Mouse (Mus musculus): ENCODE measurements at regions not wholly inside any gene's neighbourhood (a gene's known extent, or its start where the extent isn't known, plus 50 kb on each side); places are given as distances from the start of the nearest gene placed in this dataset.

DNA sequence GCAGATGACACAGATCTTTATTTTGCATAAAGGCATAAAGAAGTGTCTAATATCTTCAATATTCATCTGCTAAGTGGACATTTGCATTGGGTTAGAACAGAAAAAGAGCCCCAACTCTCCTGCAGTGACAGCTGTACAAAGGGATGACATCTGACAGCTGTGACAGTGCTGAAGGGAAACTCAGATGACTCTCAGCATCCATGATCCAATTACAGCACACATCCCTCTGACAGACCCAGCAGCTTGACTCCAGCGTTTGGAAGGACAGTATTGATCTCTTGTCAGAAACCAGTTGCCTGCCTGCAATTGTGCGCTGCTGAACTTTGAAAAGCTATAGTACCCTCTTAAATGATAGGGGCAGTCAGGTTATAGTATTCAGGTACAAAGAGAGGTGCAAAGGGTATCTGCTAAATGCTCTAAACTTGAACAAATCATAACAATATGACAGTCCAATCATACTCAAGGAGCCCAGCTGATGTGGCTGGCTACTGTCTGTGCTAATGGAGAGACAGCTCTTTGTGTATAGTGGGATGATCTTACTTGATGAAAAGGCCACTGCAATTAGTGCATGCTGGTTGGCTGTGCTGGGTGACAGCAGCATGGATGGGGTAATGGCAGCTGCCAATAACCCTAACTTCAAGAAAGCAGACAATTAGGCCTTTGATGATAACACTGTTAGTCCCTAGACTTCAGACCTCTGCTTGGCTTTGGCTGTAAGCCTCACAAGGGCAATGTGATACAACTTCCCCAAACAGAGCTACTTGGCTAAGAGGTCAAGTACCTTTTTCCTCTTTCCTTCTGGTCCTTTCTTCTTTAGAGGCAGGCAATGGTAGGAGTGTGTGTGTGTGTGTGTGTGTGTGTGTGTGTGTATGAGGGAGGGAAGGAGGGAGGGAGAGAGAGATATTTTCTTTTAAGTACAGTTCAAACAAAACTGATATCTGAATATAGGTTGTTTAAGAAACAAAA, 662.9 kb downstream of the Nr4a2 start:
- no peak overlapping the region for H3K4me3 ChIP-seq
- H3K9me3 ChIP-seq (replicated peaks) = no peaks in the 10 kb centered on the region
- H3K4me2 ChIP-seq = no peak overlapping the region
- WGBS = 67% methylated on average over 2 of the region's 2 CpGs
- no peaks in the 10 kb centered on the region for H3K4me1 ChIP-seq (replicated peaks)
- no peak for ATAC-seq (ENCODE audit: insufficient number of reproducible peaks, low FRiP score)
- no peak overlapping the region for H3K27ac ChIP-seq (ENCODE audit: poor library complexity, severe bottlenecking)
- no peaks in the 10 kb centered on the region for H3K36me3 ChIP-seq
- no peaks in the 10 kb centered on the region for H3K27me3 ChIP-seq (replicated peaks)
- no peak overlapping the region for H3K9ac ChIP-seq

DNA sequence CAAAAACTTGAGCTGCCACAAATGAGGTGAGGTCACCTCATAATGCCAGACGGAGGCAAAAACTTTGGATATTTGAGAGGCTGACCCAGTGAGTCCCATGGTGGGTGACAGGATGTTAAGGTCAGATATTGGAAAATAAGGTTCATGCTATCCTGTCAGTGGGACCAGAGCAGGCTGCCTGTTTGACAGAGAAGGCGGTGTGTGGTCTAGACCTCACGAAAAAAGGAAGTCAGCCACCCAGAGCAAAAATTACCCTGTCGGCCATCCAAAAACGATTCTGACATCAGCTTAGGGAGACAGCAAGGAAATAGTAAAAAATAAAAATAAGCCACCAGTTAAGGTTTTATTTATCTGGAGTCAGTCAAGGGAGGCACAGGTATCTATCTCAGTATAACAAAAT, 664.4 kb downstream of the Nr4a2 start:
- no peak for ATAC-seq (ENCODE audit: insufficient number of reproducible peaks, low FRiP score)
- H3K36me3 ChIP-seq = no peaks in the 10 kb centered on the region
- H3K9me3 ChIP-seq (replicated peaks) = no peaks in the 10 kb centered on the region
- no peak overlapping the region for H3K27ac ChIP-seq (ENCODE audit: poor library complexity, severe bottlenecking)
- H3K4me1 ChIP-seq (replicated peaks) = no peaks in the 10 kb centered on the region
- 72% methylated on average over 5 of the region's 5 CpGs for WGBS
- no peaks in the 10 kb centered on the region for H3K27me3 ChIP-seq (replicated peaks)
- no peak overlapping the region for H3K4me3 ChIP-seq
- H3K9ac ChIP-seq = no peak overlapping the region
- H3K4me2 ChIP-seq = no peak overlapping the region

DNA sequence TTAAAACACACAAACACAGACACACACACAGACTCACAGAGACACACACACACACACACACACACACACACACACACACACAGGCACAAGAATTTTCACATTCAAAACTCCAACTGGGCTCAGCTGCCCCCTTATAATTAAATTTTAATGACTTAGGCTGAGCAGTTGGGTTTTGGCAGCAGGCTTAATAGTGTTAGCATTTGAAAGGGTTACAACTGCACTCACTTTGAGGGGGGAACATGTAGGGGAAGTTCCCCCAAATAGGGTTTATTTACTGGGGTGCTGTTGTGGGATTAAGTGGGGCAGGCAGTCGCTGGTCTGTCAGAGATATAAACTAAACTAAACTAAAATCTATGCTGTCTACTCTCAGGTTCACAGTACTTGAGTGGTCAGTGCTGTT, 666.2 kb downstream of the Nr4a2 start:
- Histone ChIP-seq H3K4me2 (no peak overlapping the region), H3K27ac (ENCODE audit: poor library complexity, severe bottlenecking) (no peak overlapping the region), H3K4me1 (replicated peaks) (no peaks in the 10 kb centered on the region), H3K9ac (no peak overlapping the region), H3K27me3 (replicated peaks) (no peaks in the 10 kb centered on the region), H3K9me3 (replicated peaks) (no peaks in the 10 kb centered on the region), H3K36me3 (no peaks in the 10 kb centered on the region), H3K4me3 (no peak overlapping the region)
- no peak for ATAC-seq (ENCODE audit: insufficient number of reproducible peaks, low FRiP score)
- WGBS = 30% methylated on average over 1 of the region's 1 CpGs

DNA sequence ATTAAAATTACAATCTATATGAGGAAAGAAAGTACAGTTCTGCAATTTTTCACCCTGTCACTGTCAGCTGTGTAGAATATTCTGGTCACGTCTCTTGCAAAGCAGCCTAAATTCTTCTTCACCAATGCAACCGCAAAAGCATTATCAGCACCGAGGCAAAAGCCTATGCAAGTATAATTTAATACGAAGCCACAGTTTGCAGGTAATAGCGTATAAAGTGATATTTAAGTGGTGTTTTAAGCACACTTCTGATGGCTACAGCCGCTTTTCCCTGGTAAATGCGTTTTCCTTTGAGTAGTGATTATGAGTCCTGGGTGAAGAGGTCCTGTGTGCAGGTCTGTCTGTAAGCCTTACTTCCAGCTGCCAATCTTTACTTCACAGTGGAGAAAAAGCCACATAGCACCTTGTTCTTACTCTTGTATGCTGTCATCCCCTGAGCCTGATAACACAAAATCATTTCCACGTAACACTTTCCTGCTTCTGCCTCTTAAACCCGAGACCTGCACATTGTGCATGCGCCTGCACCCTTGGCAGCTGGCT, 667.9 kb downstream of the Nr4a2 start:
- Histone ChIP-seq H3K9me3 (replicated peaks) (no peaks in the 10 kb centered on the region), H3K27ac (ENCODE audit: poor library complexity, severe bottlenecking) (no peak overlapping the region), H3K9ac (no peak overlapping the region), H3K36me3 (no peaks in the 10 kb centered on the region), H3K4me1 (replicated peaks) (no peaks in the 10 kb centered on the region), H3K27me3 (replicated peaks) (no peaks in the 10 kb centered on the region), H3K4me3 (no peak overlapping the region), H3K4me2 (no peak overlapping the region)
- 58% methylated on average over 10 of the region's 10 CpGs for WGBS
- ATAC-seq (ENCODE audit: insufficient number of reproducible peaks, low FRiP score) = no peak

DNA sequence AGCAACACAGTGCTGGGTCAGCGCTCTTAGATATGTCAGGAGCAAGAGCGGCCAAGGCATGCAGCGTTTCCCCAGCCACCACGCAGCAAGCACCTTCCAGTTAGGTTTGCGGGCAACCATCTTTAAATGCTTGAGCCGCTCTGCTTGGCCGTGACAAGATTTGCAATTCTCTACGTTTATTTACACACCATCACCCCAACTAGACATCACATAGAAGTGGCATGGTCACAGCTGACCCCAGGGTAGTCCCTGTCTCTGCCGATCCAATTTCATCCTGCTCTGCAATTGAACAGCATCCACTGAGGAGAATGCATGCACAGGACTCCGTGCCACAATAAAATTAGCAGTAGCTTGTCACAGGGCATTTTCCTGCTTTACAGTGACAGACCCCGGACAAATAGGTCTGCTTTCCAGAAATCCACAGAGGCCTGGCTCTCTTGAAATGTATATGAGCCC, 669.2 kb downstream of the Nr4a2 start:
- no peak overlapping the region for H3K9ac ChIP-seq
- peak overlapping the region; percentile 65 for H3K4me2 ChIP-seq
- no peak for ATAC-seq (ENCODE audit: insufficient number of reproducible peaks, low FRiP score)
- no peaks in the 10 kb centered on the region for H3K9me3 ChIP-seq (replicated peaks)
- no peaks in the 10 kb centered on the region for H3K36me3 ChIP-seq
- H3K27me3 ChIP-seq (replicated peaks) = no peaks in the 10 kb centered on the region
- no peaks in the 10 kb centered on the region for H3K4me1 ChIP-seq (replicated peaks)
- peak overlapping the region; percentile 33 for H3K4me3 ChIP-seq
- WGBS = 16% methylated on average over 11 of the region's 11 CpGs
- H3K27ac ChIP-seq (ENCODE audit: poor library complexity, severe bottlenecking) = no peak overlapping the region

DNA sequence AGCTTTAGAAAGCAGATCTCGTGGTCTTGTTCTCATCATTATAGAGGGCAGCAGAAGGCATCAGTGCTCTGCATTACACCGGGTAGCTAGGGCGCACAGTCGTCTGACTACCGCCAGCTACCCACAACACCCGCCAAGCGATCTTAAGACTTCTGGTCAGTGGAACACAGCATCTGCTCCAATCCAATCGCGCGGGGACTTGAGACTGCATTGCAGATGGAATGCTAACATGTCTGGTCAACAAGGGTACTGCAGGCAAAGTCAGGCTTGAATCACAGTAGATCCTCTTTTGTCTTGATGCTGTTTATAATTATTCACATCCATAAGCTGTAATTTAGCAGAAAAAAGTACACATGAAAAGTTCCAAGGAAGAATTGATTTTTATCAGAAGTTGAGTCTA, 682.9 kb downstream of the Nr4a2 start:
- 69% methylated on average over 10 of the region's 10 CpGs for WGBS
- Histone ChIP-seq H3K9me3 (replicated peaks) (no peaks in the 10 kb centered on the region), H3K4me2 (no peak overlapping the region), H3K27me3 (replicated peaks) (no peaks in the 10 kb centered on the region), H3K4me3 (no peak overlapping the region), H3K27ac (ENCODE audit: poor library complexity, severe bottlenecking) (no peak overlapping the region), H3K36me3 (no peaks in the 10 kb centered on the region), H3K9ac (no peak overlapping the region), H3K4me1 (replicated peaks) (no peaks in the 10 kb centered on the region)
- no peak for ATAC-seq (ENCODE audit: insufficient number of reproducible peaks, low FRiP score)
